Comparison of ENCODE assay signal across 8 mouse cellular contexts in the genomic region with DNA sequence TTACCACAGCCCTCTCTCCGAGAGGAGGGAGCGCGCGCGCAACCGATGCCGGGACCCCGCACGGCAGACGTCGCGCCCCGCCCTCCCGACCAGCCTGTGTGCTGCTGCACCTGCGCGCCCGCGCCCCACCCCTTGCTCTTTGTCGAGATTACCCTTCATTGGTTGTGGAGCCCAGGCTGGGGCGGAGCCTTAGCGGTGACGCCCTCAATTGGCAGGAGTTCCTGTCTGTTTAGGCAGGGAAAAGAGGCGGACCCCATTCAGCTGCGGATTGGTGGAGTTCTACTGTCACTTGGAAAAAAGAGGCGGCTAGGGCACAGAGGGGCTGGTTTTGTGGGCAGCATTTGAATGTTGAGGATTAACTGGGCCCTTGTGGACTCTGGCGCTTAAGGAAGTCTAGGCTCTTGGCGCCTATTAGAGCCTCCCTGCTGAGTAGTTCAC. TPM values are rescaled to one million over a fixed set of nuclear protein-coding genes. Genes with fewer than 3 reads are reported as not detected.
DNase-seq lines count a peak whose midpoint lies in the region; ATAC-seq lines count a peak whose summit lies in the region.

No protein-coding gene starts in this region.

- H3K9ac ChIP-seq in forebrain, embryonic 14.5 days (ENCODE audit: low read length): peak overlapping the region; percentile 79
- peak overlapping the region; percentile 64 for H3K9ac ChIP-seq in neural tube, embryonic 15.5 days (replicated peaks)

- peaks cover 2% of the 10 kb centered on the region; the same call in 1 of the 2 replicates for H3K4me1 ChIP-seq in forebrain, embryonic 14.5 days (ENCODE audit: control insufficient read depth, insufficient read depth, low read length)
- H3K4me1 ChIP-seq in neural tube, embryonic 15.5 days: peaks cover 22% of the 10 kb centered on the region

- peak; percentile 97 for DNase-seq in ES-CJ7 (ENCODE audit: low read depth, low spot score)
- peak; percentile 98 for DNase-seq in cerebellum, adult 11 months
- peak; percentile 98 for DNase-seq in forebrain, embryonic 14.5 days (ENCODE audit: low spot score)
- peak; percentile 95 for DNase-seq in heart, postnatal 14 days
- DNase-seq in layer of hippocampus, adult 11-12 months (ENCODE audit: low spot score): peak; percentile 99
- peak; percentile 98 to 99 for DNase-seq in lung, adult 18-20 months
- peak; percentile 97 for DNase-seq in testis, postnatal 14 days (ENCODE audit: low spot score)

- peak overlapping the region; percentile 49 for H3K4me3 ChIP-seq in forebrain, embryonic 14.5 days (ENCODE audit: low read depth, low read length)
- H3K4me3 ChIP-seq in neural tube, embryonic 15.5 days (replicated peaks): peak overlapping the region; percentile 55

- H3K36me3 ChIP-seq in forebrain, embryonic 14.5 days (ENCODE audit: control insufficient read depth, insufficient read depth, low read length): no peaks in the 10 kb centered on the region
- H3K36me3 ChIP-seq in neural tube, embryonic 15.5 days: no peaks in the 10 kb centered on the region

- no peaks in the 10 kb centered on the region for H3K27me3 ChIP-seq in forebrain, embryonic 14.5 days (replicated peaks; ENCODE audit: control insufficient read depth, insufficient read depth, low read length)
- no peaks in the 10 kb centered on the region for H3K27me3 ChIP-seq in neural tube, embryonic 15.5 days (replicated peaks)

- intact Hi-C loops in heart, postnatal 14 days (cut with DNase I): loop anchor here (5.0 kb wide), 2 partner anchors 63 to 118 kb away; partner anchors contain the start of genes Hcfc1 and Irak1

- H3K27ac ChIP-seq in forebrain, embryonic 14.5 days (ENCODE audit: low read depth, low read length): peak overlapping the region; percentile 97
- peak overlapping the region; percentile 96 for H3K27ac ChIP-seq in neural tube, embryonic 15.5 days (replicated peaks)

- H3K9me3 ChIP-seq in forebrain, embryonic 14.5 days (replicated peaks; ENCODE audit: control insufficient read depth, low read length): no peaks in the 10 kb centered on the region
- no peaks in the 10 kb centered on the region for H3K9me3 ChIP-seq in neural tube, embryonic 15.5 days (replicated peaks)

- peak; percentile 99 for ATAC-seq in forebrain, embryonic 14.5 days
- ATAC-seq in neural tube, embryonic 15.5 days (ENCODE audit: low FRiP score): peak; percentile 99

- WGBS in forebrain, embryonic 14.5 days: 30% methylated on average over 27 of the region's 27 CpGs
- 9% methylated on average over 20 of the region's 27 CpGs for WGBS in neural tube, embryonic 15.5 days

- peak overlapping the region; percentile 45 for H3K4me2 ChIP-seq in forebrain, embryonic 14.5 days (ENCODE audit: low read length)
- peak overlapping the region; percentile 55 for H3K4me2 ChIP-seq in neural tube, embryonic 15.5 days

RNA-seq across cellular contexts. Expression of gene Opn1mw, which starts 41.6 kb away (rescaled TPM):
- polyA plus RNA-seq in forebrain, embryonic 14.5 days (2014; fragmentation: Nextera tagmentation; extraction: Ambion mirVana): not detected in 2 replicates
- total RNA-seq in heart, postnatal 14 days (2021): not detected
- polyA plus RNA-seq in neural tube, embryonic 15.5 days (2015; fragmentation: Nextera tagmentation; extraction: Ambion mirVana): not detected in 2 replicates

RNA-seq across cellular contexts. Expression of gene Mecp2, which starts 49.5 kb away (rescaled TPM):
- 12.6 and 14.2 TPM in 2 replicates for polyA plus RNA-seq in forebrain, embryonic 14.5 days (2014; fragmentation: Nextera tagmentation; extraction: Ambion mirVana)
- total RNA-seq in heart, postnatal 14 days (2021): 10 to 100 TPM; 28.4 to 34.6 TPM
- polyA plus RNA-seq in neural tube, embryonic 15.5 days (2015; fragmentation: Nextera tagmentation; extraction: Ambion mirVana): 11.2 and 11.7 TPM in 2 replicates

Comparison
In these comparisons a context has a peak if more than half of its experiments do, and no peak if none do; other contexts are left out.
1. Peak in every context shown above with its lines: DNase-seq, ATAC-seq, H3K4me3 ChIP-seq and H3K27ac ChIP-seq.